9 mouse cellular contexts compared by ENCODE assay signal in the genomic region with DNA sequence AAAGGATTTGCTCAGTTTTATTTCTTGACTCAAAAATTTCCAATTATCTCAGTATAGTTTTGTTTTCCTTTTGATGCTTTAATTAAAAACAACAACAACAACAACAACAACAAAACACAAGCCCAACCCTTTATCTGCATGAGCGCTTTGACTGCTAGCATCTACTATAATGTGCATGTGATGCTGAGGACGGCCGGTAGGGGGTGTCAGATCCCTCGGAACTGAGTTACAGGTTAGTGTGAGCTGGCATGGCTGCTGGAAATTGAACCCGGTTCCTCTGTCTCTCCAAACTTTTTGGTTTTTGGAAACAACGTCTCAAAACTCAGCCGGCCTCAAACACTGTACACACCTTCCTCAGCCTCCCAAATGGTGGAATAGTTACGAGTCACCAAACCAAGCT. TPM values are rescaled to one million over a fixed set of nuclear protein-coding genes. Genes with fewer than 3 reads are reported as not detected.
DNase-seq lines count a peak whose midpoint lies in the region; ATAC-seq and TF ChIP-seq lines count a peak whose summit lies in the region.
"Had no signal": no experiment of that assay in that cellular context is flagged by ENCODE, and none has a peak within 500 bp of the region (broad histone marks: within the 10 kb centered on the region; RNA-seq: fewer than 3 reads in every experiment).

No protein-coding gene starts in this region.

- no peaks in the 10 kb centered on the region for H3K9me3 ChIP-seq in heart, embryonic 12.5 days (replicated peaks)
- no peaks in the 10 kb centered on the region for H3K9me3 ChIP-seq in stomach, postnatal 0 days (ENCODE audit: control insufficient read depth, low read length)

- H3K27me3 ChIP-seq in heart, embryonic 12.5 days (replicated peaks): no peaks in the 10 kb centered on the region
- H3K27me3 ChIP-seq in thymus, adult 2 months (ENCODE audit: control insufficient read depth, insufficient read depth, low read length): no peaks in the 10 kb centered on the region
- H3K27me3 ChIP-seq in stomach, postnatal 0 days (ENCODE audit: control insufficient read depth, insufficient read depth, low read length): no peaks in the 10 kb centered on the region

- no peak overlapping the region for H3K9ac ChIP-seq in heart, embryonic 12.5 days
- no peak overlapping the region for H3K9ac ChIP-seq in stomach, postnatal 0 days (ENCODE audit: low read length)

- no peaks in the 10 kb centered on the region for H3K36me3 ChIP-seq in heart, embryonic 12.5 days
- no peaks in the 10 kb centered on the region for H3K36me3 ChIP-seq in thymus, adult 2 months (ENCODE audit: control insufficient read depth, insufficient read depth, low read length)
- H3K36me3 ChIP-seq in stomach, postnatal 0 days (ENCODE audit: control insufficient read depth, insufficient read depth, low read length): no peaks in the 10 kb centered on the region

- TF ChIP-seq EP300 in stomach, postnatal 0 days (optimal IDR thresholded peaks at IDR 0.05): no peak

- no peaks in the 10 kb centered on the region for H3K4me1 ChIP-seq in heart, embryonic 12.5 days (replicated peaks)
- no peaks in the 10 kb centered on the region for H3K4me1 ChIP-seq in thymus, adult 2 months (replicated peaks; ENCODE audit: control insufficient read depth, insufficient read depth, low read length)
- H3K4me1 ChIP-seq in stomach, postnatal 0 days (replicated peaks; ENCODE audit: control insufficient read depth, insufficient read depth): no peaks in the 10 kb centered on the region

- WGBS in heart, embryonic 12.5 days: 69% methylated on average over 8 of the region's 8 CpGs
- WGBS in thymus, adult 2 months: 78% methylated on average over 8 of the region's 8 CpGs
- WGBS in stomach, postnatal 0 days: 72% methylated on average over 8 of the region's 8 CpGs

- peak; percentile 39 for DNase-seq in heart, postnatal 4 days
- DNase-seq in thymus, adult 2 months: peak; percentile 51
- no peak for DNase-seq in thymus, adult 18-20 months
- peak; percentile 46 for DNase-seq in induced T-regulatory cell, adult 2 months (ENCODE audit: low read depth)
- DNase-seq in stomach, postnatal 0 days (ENCODE audit: low spot score): no peak
- DNase-seq in urinary bladder, adult 18-20 months (ENCODE audit: low spot score in 2 of 2): no peak

- H3K27ac ChIP-seq in heart, embryonic 12.5 days (ENCODE audit: poor library complexity, severe bottlenecking): no peak overlapping the region
- no peak overlapping the region for H3K27ac ChIP-seq in thymus, adult 2 months (ENCODE audit: control insufficient read depth, insufficient read depth, low read length)
- no peak overlapping the region for H3K27ac ChIP-seq in stomach, postnatal 0 days (replicated peaks)

- no peak overlapping the region for H3K4me2 ChIP-seq in heart, embryonic 12.5 days
- no peak overlapping the region for H3K4me2 ChIP-seq in stomach, postnatal 0 days (replicated peaks; ENCODE audit: low read depth)

- no peak for TF ChIP-seq CTCF in thymus, adult 2 months (IDR thresholded peaks at IDR 0.05; ENCODE audit: borderline replicate concordance, control insufficient read depth, extremely low read depth, insufficient read depth, low read length, poor library complexity)
- TF ChIP-seq CTCF in stomach, postnatal 0 days (IDR thresholded peaks at IDR 0.05; ENCODE audit: low read depth): peak; percentile 56

- ATAC-seq in heart, embryonic 12.5 days (ENCODE audit: insufficient number of reproducible peaks, low FRiP score): no peak
- ATAC-seq in stomach, postnatal 0 days (ENCODE audit: low FRiP score, low TSS enrichment): no peak
- no peak for ATAC-seq in inflammation-experienced regulatory T-cells, adult 6 months

- TF ChIP-seq POLR2A in thymus, adult 2 months (IDR thresholded peaks at IDR 0.05; ENCODE audit: control insufficient read depth, extremely low read depth, insufficient read depth, low read length, poor library complexity): no peak

- H3K4me3 ChIP-seq in heart, embryonic 12.5 days: no peak overlapping the region
- no peak overlapping the region for H3K4me3 ChIP-seq in thymus, adult 2 months (ENCODE audit: control insufficient read depth, insufficient read depth, low read length)
- no peak overlapping the region for H3K4me3 ChIP-seq in stomach, postnatal 0 days (ENCODE audit: low read depth, low read length)
- H3K4me3 ChIP-seq: myocyte had no signal

RNA-seq across cellular contexts. Expression of gene Col25a1, which starts 27.8 kb away (rescaled TPM):
- total RNA-seq in heart, postnatal 4 days (2021): 1 to 10 TPM; 1.7 to 1.8 TPM
- 2.6 and 3.5 TPM in 2 replicates for polyA plus RNA-seq in heart, embryonic 12.5 days (2016; fragmentation: Nextera tagmentation; extraction: Ambion mirVana)
- not detected in 2 replicates for polyA plus RNA-seq in thymus, adult 2 months (2012; rRNA removed)
- 1.3 and 1.5 TPM in 2 replicates for polyA plus RNA-seq in stomach, postnatal 0 days (2015; fragmentation: Nextera tagmentation; extraction: Ambion mirVana)
- not detected for polyA plus RNA-seq in inflammation-experienced regulatory T-cells, adult 6 months (2017; shearing (Covaris generic))

RNA-seq across cellular contexts. Expression of gene Sec24b, which starts 42.1 kb away (rescaled TPM):
- total RNA-seq in heart, postnatal 4 days (2021): 10 to 100 TPM; 41.4 to 42.0 TPM
- polyA plus RNA-seq in heart, embryonic 12.5 days (2016; fragmentation: Nextera tagmentation; extraction: Ambion mirVana): 32.1 and 35.5 TPM in 2 replicates
- polyA plus RNA-seq in thymus, adult 2 months (2012; rRNA removed): 149 and 171 TPM in 2 replicates
- polyA plus RNA-seq in stomach, postnatal 0 days (2015; fragmentation: Nextera tagmentation; extraction: Ambion mirVana): 10.9 and 12.7 TPM in 2 replicates
- 10 to 100 TPM; 18.6 to 34.0 (median 20.5) TPM for polyA plus RNA-seq in inflammation-experienced regulatory T-cells, adult 6 months (2017; shearing (Covaris generic))

Comparison
In these comparisons a context has a peak if more than half of its experiments do, and no peak if none do; other contexts are left out.
1. DNase-seq: peak in heart, postnatal 4 days (single experiment), thymus, adult 2 months (single experiment) and induced T-regulatory cell, adult 2 months (single experiment); none in thymus, adult 18-20 months (0 of 2), stomach, postnatal 0 days (single experiment) and urinary bladder, adult 18-20 months (0 of 2).